Mouse (Mus musculus) heart, adult 2 months (tissue): ENCODE results near the gene Vwc2l. TPM values are rescaled to one million over a fixed set of nuclear protein-coding genes. Genes with fewer than 3 reads are reported as not detected.

Experiments
- DNase-seq, 2 experiments: peaks; one replicate each; pipeline ENCODE4 v3.0.0; 2021
- H3K27ac ChIP-seq: fragments of 200-600 bp; 2 replicates; pipeline ENCODE4 v1.8.1; 2022
- H3K27me3 ChIP-seq: fragments of 200-500 bp; 2 replicates; pipeline ENCODE4 v1.6.1; 2012; ENCODE audit warnings: mild to moderate bottlenecking, low read length, inconsistent platforms, mixed read lengths; ENCODE audit not compliant: control insufficient read depth, insufficient read depth
- H3K36me3 ChIP-seq: fragments of 200-500 bp; 2 replicates; pipeline ENCODE4 v1.6.1; 2012; ENCODE audit warnings: low read length, inconsistent platforms; ENCODE audit not compliant: control insufficient read depth, insufficient read depth
- H3K4me1 ChIP-seq: fragments of 200-500 bp; 2 replicates; pipeline ENCODE4 v1.6.1; 2011; ENCODE audit warnings: low read length; ENCODE audit not compliant: control insufficient read depth, insufficient read depth
- H3K4me3 ChIP-seq: fragments of 200-600 bp; 2 replicates; pipeline ENCODE4 v1.8.1; 2022
- H3K79me2 ChIP-seq: fragments of 200-500 bp; replicated peaks from 2 replicates; pipeline ENCODE4 v1.6.1; 2012; ENCODE audit warnings: mild to moderate bottlenecking, inconsistent platforms, low read length, moderate library complexity, mixed read lengths; ENCODE audit not compliant: control insufficient read depth, insufficient read depth
- H3K9ac ChIP-seq: fragments of 200-500 bp; 2 replicates; pipeline ENCODE4 v1.6.1; 2012; ENCODE audit warnings: low read depth, mild to moderate bottlenecking, control low read depth, inconsistent platforms, low read length, mixed read lengths
- CTCF ChIP-seq: fragments of 200-600 bp; IDR thresholded peaks from 2 replicates; pipeline ENCODE4 v1.8.1; 2022; ENCODE audit warnings: antibody characterized with exemption, mild to moderate bottlenecking, moderate library complexity
- EP300 ChIP-seq: fragments of 200-500 bp; IDR thresholded peaks from 2 replicates; pipeline ENCODE4 v1.6.1; 2011; ENCODE audit warnings: low read depth, low read length, control low read depth; ENCODE audit not compliant: insufficient read depth
- POLR2A ChIP-seq: fragments of 200-500 bp; IDR thresholded peaks from 2 replicates; pipeline ENCODE4 v1.6.1; 2011; ENCODE audit warnings: mild to moderate bottlenecking, low read depth, low read length, control low read depth; ENCODE audit not compliant: insufficient read depth
- WGBS: fragments of 180-500 bp; shearing (Covaris S2); methylation state at CpG from one replicate; pipeline ENCODE4 v1.1.7; 2018; 5-methylcytosine and 5-hydroxymethylcytosine counted together
- intact Hi-C: fragments of 180-260 bp; cut with DNase I; formaldehyde crosslinking; loops from one replicate; pipeline ENCODE4 v1.15.1; 2025
- polyA plus RNA-seq: library from polyadenylated mRNA; depleted of rRNA; stranded (reverse); fragments of >200 nt; gene quantifications from 2 replicates; pipeline ENCODE4 v1.2.3, GENCODE M21; 2012
- total RNA-seq, 2 experiments: library from RNA; stranded (reverse); gene quantifications; 2 replicates each; pipeline ENCODE4 v1.2.3; 2021

Vwc2l gene
- total and polyA plus RNA-seq, 3 experiments = not detected

- Histone ChIP-seq H3K79me2 (no peaks in the 10 kb centered on the region), H3K4me1 (no peaks in the 10 kb centered on the region), H3K27ac (no peak overlapping the region), H3K4me3 (no peak overlapping the region), H3K27me3 (no peaks in the 10 kb centered on the region), H3K36me3 (no peaks in the 10 kb centered on the region), H3K9ac (no peak overlapping the region)
- intact Hi-C loops = no loop called here
- TF ChIP-seq EP300 (no peak), POLR2A (no peak)
- no peak for DNase-seq
- 57% methylated on average over 2 of the region's 2 CpGs for WGBS
Observed at GRCm38 (mm10) chr1:70918173-70919036, 192.9 kb downstream of the Vwc2l start.

- Histone ChIP-seq H3K27ac (no peak overlapping the region), H3K27me3 (no peaks in the 10 kb centered on the region), H3K4me1 (no peaks in the 10 kb centered on the region), H3K9ac (no peak overlapping the region), H3K36me3 (no peaks in the 10 kb centered on the region), H3K4me3 (no peak overlapping the region), H3K79me2 (no peaks in the 10 kb centered on the region)
- no peak for DNase-seq
- intact Hi-C loops = no loop called here
- 86% methylated on average over 4 of the region's 4 CpGs for WGBS
- TF ChIP-seq EP300 (no peak), POLR2A (no peak), CTCF (no peak)
Observed at GRCm38 (mm10) chr1:70933016-70933415, 207.5 kb downstream of the Vwc2l start.
